ENCODE assay signal across 26 mouse cellular contexts in the genomic region with DNA sequence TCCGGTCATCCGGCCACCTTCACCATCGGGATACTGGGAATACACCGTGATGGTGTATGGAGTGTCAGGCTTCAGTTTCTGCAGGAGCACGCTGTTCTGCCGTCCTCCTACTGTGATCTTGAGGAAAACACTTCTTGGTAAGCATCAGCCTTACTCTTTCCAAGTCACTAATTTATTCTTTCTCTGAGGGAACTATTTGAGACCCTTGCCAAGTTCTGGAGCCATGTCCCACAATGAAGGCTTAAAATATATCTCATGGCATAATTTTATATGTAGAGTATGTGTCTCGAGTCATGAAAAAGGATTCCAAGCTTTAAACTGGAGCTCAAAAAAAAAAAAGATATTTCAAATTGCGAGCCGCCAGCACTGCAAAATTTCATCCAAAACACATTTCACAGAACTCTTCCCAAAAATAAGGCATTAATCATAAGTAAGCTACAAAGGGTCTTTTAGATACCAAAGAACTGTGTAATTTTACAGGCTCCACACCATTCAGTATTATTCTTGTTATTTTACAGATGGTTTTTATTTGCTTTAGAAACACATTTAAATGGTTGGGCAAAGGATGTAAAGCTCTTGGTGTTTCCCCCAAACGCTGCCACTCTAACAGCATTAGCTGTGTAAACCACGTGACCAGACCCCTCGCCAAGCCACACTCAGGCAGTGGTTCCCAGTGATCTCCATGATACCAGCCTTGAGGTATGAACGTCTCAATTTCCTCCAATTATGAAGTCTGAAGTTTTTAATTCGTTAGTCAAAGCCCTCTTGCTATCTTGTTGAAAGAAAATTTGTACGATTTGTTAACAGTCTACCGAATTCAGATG.
DNase-seq lines count a peak whose midpoint lies in the region; ATAC-seq lines count a peak whose summit lies in the region.
"Had no signal": no experiment of that assay in that cellular context is flagged by ENCODE, and none has a peak within 500 bp of the region (broad histone marks: within the 10 kb centered on the region; RNA-seq: fewer than 3 reads in every experiment).

No protein-coding gene starts in this region.

- DNase-seq in heart, adult 11 months, result peak; percentile 33
- no peak for DNase-seq in heart, adult 8-10 months (ENCODE audit: low spot score)
- peak; percentile 7 for DNase-seq in right cerebral cortex, postnatal 25 days
- no peak for DNase-seq in right cerebral cortex, adult 18-20 months
- peak; percentile 87 for DNase-seq in embryonic facial prominence, embryonic 14.5 days (ENCODE audit: low spot score)
- DNase-seq in telencephalon, adult 2 months (ENCODE audit: low read depth, low spot score), result peak; percentile 33
- DNase-seq in cerebellum, adult 9-10 months, result no peak
- no peak for DNase-seq in adrenal gland, postnatal 36 days
- DNase-seq: adrenal gland, postnatal 14 days; cerebellum, adult 11 months; cerebellum, postnatal 14 days; embryo, embryonic 11 days; heart, postnatal 10 days; liver; retina, postnatal 1 day; right cerebral cortex, postnatal 4 days; thymus, postnatal 25 days had no signal

- peak; percentile 70 for ATAC-seq in embryonic facial prominence, embryonic 14.5 days (ENCODE audit: low read depth)
- ATAC-seq: hindbrain, postnatal 0 days; intestine, embryonic 16.5 days; midbrain, embryonic 15.5 days had no signal

- H3K27me3 ChIP-seq in embryonic facial prominence, embryonic 14.5 days (replicated peaks; ENCODE audit: control insufficient read depth, insufficient read depth, low read length), result no peaks in the 10 kb centered on the region
- H3K27me3 ChIP-seq: heart, embryonic 12.5 days; kidney, embryonic 15.5 days; midbrain, embryonic 15.5 days; neural tube, embryonic 12.5 days had no signal

- H3K27ac ChIP-seq in embryonic facial prominence, embryonic 14.5 days (replicated peaks; ENCODE audit: low read depth, low read length), result peak overlapping the region; percentile 11; the same call in 1 of the 2 replicates
- H3K27ac ChIP-seq: hindbrain, embryonic 10.5 days; hindbrain, postnatal 0 days; kidney, embryonic 15.5 days; macrophage; midbrain, embryonic 15.5 days; neural tube, embryonic 12.5 days had no signal

- no peak overlapping the region for H3K9ac ChIP-seq in embryonic facial prominence, embryonic 14.5 days (ENCODE audit: low read depth, low read length)
- H3K9ac ChIP-seq: heart, embryonic 12.5 days; kidney, embryonic 15.5 days; midbrain, embryonic 15.5 days; neural tube, embryonic 12.5 days had no signal

- no peak overlapping the region for H3K4me2 ChIP-seq in embryonic facial prominence, embryonic 14.5 days (ENCODE audit: low read depth, low read length)
- H3K4me2 ChIP-seq: heart, embryonic 12.5 days; kidney, embryonic 15.5 days; midbrain, embryonic 15.5 days; neural tube, embryonic 12.5 days had no signal

- no peaks in the 10 kb centered on the region for H3K4me1 ChIP-seq in embryonic facial prominence, embryonic 14.5 days (ENCODE audit: control insufficient read depth, insufficient read depth, low read length)
- H3K4me1 ChIP-seq: heart, embryonic 12.5 days; hindbrain, embryonic 10.5 days; kidney, embryonic 15.5 days; midbrain, embryonic 15.5 days; neural tube, embryonic 12.5 days had no signal

- H3K4me3 ChIP-seq in embryonic facial prominence, embryonic 14.5 days (ENCODE audit: low read depth, low read length), result no peak overlapping the region
- H3K4me3 ChIP-seq: erythroblast, embryonic 14.5 days; heart, embryonic 12.5 days; hindbrain, embryonic 10.5 days; kidney, embryonic 15.5 days; midbrain, embryonic 15.5 days; neural tube, embryonic 12.5 days had no signal

- WGBS in embryonic facial prominence, embryonic 14.5 days, result 55% methylated on average over 16 of the region's 16 CpGs

- no peaks in the 10 kb centered on the region for H3K9me3 ChIP-seq in embryonic facial prominence, embryonic 14.5 days (ENCODE audit: control insufficient read depth, low read length)
- H3K9me3 ChIP-seq: heart, embryonic 12.5 days; hindbrain, embryonic 10.5 days; kidney, embryonic 15.5 days; midbrain, embryonic 15.5 days; neural tube, embryonic 12.5 days had no signal

- peaks cover 60% of the 10 kb centered on the region for H3K36me3 ChIP-seq in embryonic facial prominence, embryonic 14.5 days (ENCODE audit: control insufficient read depth, insufficient read depth, low read length)
- H3K36me3 ChIP-seq: hindbrain, embryonic 10.5 days; midbrain, embryonic 15.5 days; neural tube, embryonic 12.5 days had no signal

Comparison
In these comparisons a context has a peak if more than half of its experiments do, and no peak if none do; other contexts are left out.
1. DNase-seq: peak in heart, adult 11 months (single experiment), right cerebral cortex, postnatal 25 days (single experiment), embryonic facial prominence, embryonic 14.5 days (single experiment) and telencephalon, adult 2 months (single experiment); none in heart, adult 8-10 months (single experiment), right cerebral cortex, adult 18-20 months (single experiment), cerebellum, adult 9-10 months (single experiment) and adrenal gland, postnatal 36 days (0 of 2).